Mouse (Mus musculus): ENCODE results near the gene Rgn. TPM values are rescaled to one million over a fixed set of nuclear protein-coding genes. Genes with fewer than 3 reads are reported as not detected.

Rgn gene
- polyA plus RNA-seq (2012; rRNA removed): 1.1 and 2.9 TPM in 2 replicates

DNA sequence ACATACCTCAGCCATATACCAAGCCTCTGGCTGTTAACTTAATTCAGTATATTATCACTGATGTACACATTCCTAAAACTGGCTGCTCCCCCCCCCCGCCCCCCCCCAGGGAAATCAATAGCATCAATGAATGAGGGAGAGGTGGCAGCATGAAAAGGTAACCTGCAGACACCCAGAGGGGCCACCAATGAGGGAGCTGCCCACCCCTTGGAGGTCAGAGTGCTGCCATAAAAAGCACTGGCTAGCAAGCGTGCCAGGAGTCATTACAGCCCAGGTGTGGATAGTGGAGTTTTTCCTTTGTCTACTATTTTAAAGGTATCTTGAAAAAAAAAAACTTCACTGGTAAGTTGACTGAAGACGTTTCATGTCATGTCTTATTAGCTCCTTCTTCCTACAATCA, at the start of gene Rgn:
Gene Rgn, plus strand, starts transcription at position 256 of the 400 bp plus-strand sequence.

Other genes starting within 250 kb of the Rgn start
- gene Rp2, start 185.3 kb upstream of the Rgn start, polyA plus RNA-seq (2012; rRNA removed): 15.9 and 17.6 TPM in 2 replicates
- 7.2 and 8.5 TPM in 2 replicates for gene Jade3, start 124.1 kb upstream of the Rgn start, polyA plus RNA-seq (2012; rRNA removed)
- 63.4 and 86.4 TPM in 2 replicates for gene Rbm10, start 67.7 kb downstream of the Rgn start, polyA plus RNA-seq (2012; rRNA removed)
- gene Ndufb11, start 67.8 kb downstream of the Rgn start, polyA plus RNA-seq (2012; rRNA removed): 187 and 251 TPM in 2 replicates
- gene Uba1, start 108.5 kb downstream of the Rgn start, polyA plus RNA-seq (2012; rRNA removed): 263 and 292 TPM in 2 replicates
- gene Cdk16, start 138.2 kb downstream of the Rgn start, polyA plus RNA-seq (2012; rRNA removed): 120 and 194 TPM in 2 replicates
- 82.2 and 87.4 TPM in 2 replicates for gene Usp11, start 154.1 kb downstream of the Rgn start, polyA plus RNA-seq (2012; rRNA removed)
- 110 and 145 TPM in 2 replicates for gene Araf, start 248.0 kb downstream of the Rgn start, polyA plus RNA-seq (2012; rRNA removed)

All from central nervous system, embryonic 11.5 days (tissue).